Mouse (Mus musculus): ENCODE data around the gene Vmn2r5.
"Not testable (repeated sequence)": the region's sequence is repeated elsewhere in the genome, so short reads cannot be mapped to it uniquely, and the experiment has no call there.

DNA sequence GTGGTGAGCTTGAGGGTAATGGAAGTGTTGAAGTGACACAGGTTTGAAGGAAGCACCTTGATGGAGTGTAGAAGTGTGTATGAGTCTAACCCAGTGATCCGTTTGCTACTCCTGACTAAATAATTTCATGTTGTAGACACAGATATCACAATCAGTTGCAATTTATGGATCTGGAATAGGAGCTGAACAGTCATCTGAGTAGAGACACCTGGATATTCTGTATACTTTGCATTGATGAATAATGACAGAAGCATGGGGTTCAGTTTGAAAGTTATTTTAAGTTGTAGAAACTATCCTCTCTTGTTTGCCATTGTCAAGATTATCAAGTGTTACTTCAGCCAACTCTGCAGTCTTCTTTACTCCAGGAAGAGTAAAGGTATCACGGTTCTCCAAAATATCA, at the start of gene Vmn2r5:
- not testable (repeated sequence) for TF ChIP-seq CTCF (IDR thresholded peaks at IDR 0.05; ENCODE audit: low read depth, low read length); POLR2AphosphoS5 (IDR thresholded peaks at IDR 0.05; ENCODE audit: insufficient replicate concordance, low read depth, low read length); TAL1 (conservative IDR thresholded peaks at IDR 0.05; ENCODE audit: low read depth, low read length); GATA1 (IDR thresholded peaks at IDR 0.05; ENCODE audit: borderline replicate concordance, low read length); GATA2 (IDR thresholded peaks at IDR 0.05; ENCODE audit: borderline replicate concordance, low read depth, low read length)
